Mouse (Mus musculus): ENCODE results near the gene Hif3a.

Gene Hif3a

DNA sequence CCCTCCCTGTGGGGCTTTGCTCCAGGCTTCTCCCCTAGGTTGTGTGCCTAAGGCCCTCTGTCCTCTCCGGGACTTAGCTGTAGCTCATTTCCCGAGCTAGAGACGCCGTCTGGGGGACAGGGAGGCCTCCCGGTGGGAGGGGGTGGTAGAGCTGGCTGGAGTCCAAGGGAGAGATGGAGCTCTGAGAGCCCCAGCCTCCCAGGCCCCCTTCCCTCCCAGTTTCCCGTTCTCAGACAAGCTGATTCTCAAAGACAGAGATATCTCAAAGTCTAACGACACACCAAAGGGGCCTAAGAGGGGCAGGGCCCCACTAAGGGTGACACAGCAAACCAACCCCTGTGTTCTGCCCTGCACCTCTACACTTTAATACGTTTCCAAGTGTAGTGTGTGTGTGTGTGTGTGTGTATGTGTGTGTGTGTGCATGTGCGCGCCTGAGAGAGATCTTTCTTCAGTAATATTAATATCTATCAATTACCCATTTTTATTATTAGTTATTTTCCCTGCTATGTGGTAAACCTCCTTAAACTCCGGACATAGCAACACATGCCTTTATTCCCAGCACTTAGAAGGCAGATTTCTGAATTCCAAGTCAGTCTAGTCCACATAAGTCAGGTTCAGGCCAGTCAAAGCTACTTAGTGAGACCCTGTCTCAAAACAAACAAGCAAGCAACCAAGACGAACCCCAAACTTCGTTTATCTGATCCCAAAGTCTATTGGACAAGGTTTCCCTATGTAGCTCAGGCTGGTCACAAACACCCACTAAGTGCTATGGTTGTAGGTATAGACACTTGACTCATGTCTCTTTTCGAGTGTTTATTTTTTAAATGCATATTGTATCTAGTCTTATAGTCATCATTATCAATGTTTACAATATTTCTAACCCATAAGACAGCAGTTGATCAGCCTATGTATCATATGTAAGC is 5.4 kb downstream of the Hif3a start:
- DNase-seq (ENCODE audit: low read depth, low spot score) = no peak

DNA sequence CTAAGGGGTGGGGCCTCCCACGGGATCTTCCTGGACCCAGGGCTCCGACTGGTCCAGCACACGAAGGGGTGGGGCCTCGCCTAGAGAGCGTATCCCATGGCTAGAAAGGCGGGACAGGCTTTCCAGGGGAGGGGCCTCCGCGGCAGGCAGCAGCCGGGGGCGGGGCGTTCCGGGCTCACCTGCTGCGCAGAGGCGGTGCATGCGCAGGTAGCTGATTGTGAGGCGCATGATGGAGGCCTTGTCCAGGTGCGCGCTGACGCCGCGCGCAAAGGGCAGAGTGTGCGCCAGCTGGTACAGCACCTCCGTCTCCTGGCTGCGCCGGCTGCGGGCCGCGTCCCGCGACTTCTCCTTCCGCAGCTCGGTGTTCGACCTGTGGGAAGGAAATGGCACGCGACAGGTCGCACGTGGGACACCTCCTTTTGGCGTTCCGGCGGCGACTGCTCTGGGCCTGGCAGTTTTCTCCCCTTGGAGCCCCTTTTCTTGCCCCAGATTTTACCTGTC is 6.1 kb downstream of the Hif3a start:
- DNase-seq (ENCODE audit: low read depth, low spot score) = peak; percentile 82

DNA sequence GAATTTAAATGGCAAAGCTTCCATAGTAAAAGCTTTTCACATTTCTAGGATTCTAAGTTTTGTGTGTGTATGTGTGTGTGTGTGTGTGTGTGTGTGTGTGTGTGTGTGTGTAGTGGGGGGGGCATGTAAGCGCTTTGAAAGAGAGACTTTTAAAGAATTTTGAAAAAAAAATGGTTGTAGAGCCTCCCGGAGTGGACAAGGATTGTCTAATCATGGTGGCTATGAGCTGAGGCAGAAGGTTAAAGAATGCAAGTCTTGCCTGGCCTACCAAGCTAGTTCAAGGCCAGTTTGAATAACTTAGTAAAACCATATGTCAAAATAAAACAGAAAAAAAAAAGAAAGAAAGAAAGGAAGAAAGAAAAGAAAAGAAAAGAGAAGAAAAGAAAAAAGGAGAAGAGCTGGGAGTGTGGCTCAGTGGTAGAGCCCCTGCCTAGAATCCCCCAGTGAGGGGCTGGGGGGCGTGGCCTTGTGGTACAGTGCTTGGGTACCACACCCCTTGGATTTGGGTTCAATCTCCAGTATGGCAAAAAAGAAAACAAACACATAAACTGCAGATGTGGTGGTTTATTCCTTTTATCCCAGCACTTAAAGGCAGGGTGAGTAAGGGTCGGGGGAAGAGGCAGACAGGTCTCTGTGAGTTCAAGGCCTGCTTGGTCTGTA is 6.8 kb downstream of the Hif3a start:
- no peak for DNase-seq (ENCODE audit: low read depth, low spot score)

GRCm38 (mm10) chr7:17054325-17054989 is 7.8 kb downstream of the Hif3a start:
- no peak for DNase-seq (ENCODE audit: low read depth, low spot score)

GRCm38 (mm10) chr7:17050933-17051594 is 11.2 kb downstream of the Hif3a start:
- peak; percentile 85 for DNase-seq (ENCODE audit: low read depth, low spot score)

- DNase-seq (ENCODE audit: low read depth, low spot score) = no peak
Observed at GRCm38 (mm10) chr7:17050491-17050890, 11.7 kb downstream of the Hif3a start.

DNA sequence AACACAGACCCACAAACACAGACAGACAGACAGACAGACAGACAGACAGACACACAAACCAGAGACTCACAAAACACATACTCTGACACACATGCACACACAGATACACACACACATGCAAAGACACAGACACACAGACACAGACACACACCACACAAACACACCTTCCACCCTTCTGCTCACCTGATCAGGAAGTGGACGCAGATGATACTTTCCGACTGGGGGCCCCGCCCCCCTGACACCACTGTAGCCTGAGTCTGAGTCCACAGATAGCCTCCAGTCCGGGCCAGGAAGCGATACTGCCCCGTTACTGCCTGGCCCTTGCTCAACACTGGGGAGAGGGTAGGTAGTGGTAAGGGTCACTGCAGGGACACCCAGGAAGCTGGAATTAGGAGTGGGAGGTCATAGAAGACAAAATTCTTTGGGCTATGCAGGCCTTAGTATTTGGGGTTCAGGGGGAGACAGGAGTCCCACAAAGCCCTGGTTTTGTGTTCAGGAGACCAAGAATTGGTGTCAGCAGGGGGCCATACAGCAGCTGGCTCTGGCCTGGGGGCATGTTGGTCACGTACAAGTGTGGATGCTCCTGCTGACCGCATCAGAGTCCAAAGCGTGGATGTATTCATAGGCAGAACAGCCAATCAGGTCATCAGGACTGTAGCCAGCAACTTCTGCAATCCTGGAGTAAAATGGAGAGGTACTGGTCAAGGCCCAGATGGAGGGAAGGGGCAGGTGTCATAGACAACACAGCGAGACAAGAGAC is 13.6 kb downstream of the Hif3a start:
- no peak for DNase-seq (ENCODE audit: low read depth, low spot score)

GRCm38 (mm10) chr7:17047041-17047682 is 15.1 kb downstream of the Hif3a start:
- DNase-seq (ENCODE audit: low read depth, low spot score) = no peak

GRCm38 (mm10) chr7:17045743-17046142 is 16.5 kb downstream of the Hif3a start:
- no peak for DNase-seq (ENCODE audit: low read depth, low spot score)

GRCm38 (mm10) chr7:17039373-17039772 is 22.9 kb downstream of the Hif3a start:
- no peak for DNase-seq (ENCODE audit: low read depth, low spot score)

DNA sequence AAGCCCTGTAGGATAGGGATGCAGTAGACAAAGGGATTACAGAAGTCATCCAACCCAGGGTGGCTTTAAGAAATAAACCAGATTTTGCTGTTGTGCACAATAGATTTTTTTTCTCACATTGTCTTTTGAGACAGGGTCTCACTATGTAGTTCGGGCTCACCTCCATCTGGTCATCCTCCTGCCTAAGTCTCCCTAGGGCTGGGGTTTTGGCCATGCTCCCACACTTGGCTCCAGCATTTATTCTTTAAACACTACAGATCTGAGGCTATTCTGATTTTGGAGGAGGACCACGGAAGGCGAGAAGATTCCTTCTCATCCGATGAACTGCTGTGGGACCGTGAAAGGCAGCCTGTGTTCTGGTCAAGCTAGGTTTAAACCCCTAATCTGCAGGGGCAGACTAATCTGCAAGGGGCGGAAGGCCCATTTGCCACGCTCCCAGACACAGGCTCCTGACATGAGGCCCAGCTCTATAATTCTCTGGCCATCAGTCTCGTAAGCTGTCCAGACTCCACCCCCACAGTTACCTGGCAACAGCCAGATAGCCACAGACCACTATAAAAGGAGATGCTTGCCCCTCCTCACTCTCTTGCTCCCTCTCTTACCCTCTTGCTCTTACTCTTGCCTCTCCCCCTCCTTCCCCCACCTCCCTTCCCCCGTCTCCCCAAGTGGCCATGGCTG is 24.1 kb downstream of the Hif3a start:
- DNase-seq (ENCODE audit: low read depth, low spot score) = no peak

DNA sequence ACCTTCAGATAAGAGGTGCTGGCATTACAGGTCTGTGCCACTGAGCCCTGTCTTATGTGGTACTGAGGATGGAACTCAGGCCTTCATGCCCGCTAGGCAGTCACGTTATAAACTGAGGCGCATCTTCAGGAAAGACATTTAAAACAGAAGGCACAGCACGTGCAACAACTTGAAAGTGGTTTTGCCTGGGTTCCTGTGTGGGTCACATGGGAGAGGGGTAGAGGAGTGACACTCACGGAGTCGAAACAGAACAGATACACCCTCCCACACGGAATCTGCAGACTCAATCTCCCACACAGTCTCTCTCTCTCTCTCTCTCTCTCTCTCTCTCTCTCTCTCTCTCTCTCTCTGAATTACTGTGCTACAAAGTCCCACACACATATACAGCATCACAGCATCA is 32.0 kb downstream of the Hif3a start:
- peak; percentile 49 for DNase-seq (ENCODE audit: low read depth, low spot score)

DNA sequence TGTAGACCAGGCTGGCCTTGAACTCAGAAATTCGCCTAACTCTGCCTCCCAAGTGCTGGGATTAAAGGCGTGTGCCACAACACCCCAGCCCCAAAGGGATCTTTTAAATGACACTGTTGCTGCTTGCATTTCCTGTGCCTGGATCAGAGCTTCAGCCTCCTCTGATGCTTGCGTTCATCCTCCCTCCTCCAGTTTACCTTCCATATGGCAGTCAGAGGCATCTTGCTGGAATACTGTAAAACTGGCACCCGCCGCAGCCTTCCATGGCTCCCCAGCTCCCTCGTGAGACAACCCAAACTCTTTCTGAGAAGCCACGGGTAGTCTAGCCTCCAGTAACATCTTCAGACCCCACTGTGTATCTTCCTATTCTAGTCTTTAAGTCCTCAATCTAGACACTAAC is 33.3 kb downstream of the Hif3a start:
- DNase-seq (ENCODE audit: low read depth, low spot score) = no peak

GRCm38 (mm10) chr7:17027588-17028343 is 34.5 kb downstream of the Hif3a start, which contains the start of gene Ppp5c:
Ppp5c (minus strand) TSS chr7:17027924.
- DNase-seq (ENCODE audit: low read depth, low spot score) = peak; percentile 84

GRCm38 (mm10) chr7:17026710-17027587 is 35.3 kb downstream of the Hif3a start:
- DNase-seq (ENCODE audit: low read depth, low spot score) = peak; percentile 75

- DNase-seq (ENCODE audit: low read depth, low spot score) = no peak
Observed at GRCm38 (mm10) chr7:17025896-17026622, 36.2 kb downstream of the Hif3a start.

- DNase-seq (ENCODE audit: low read depth, low spot score) = peak; percentile 16
Observed at GRCm38 (mm10) chr7:17025505-17025894, 36.7 kb downstream of the Hif3a start.

Data from CD4-positive, CD25-positive, alpha-beta regulatory T cell, adult 2 months (primary cell).